Mouse (Mus musculus): ENCODE results near the gene Lmln. TPM values are rescaled to one million over a fixed set of nuclear protein-coding genes. Genes with fewer than 3 reads are reported as not detected.

Gene Lmln
- total and polyA plus RNA-seq, 3 experiments, result 1.5 to 3.2 (median 2.6) TPM

GRCm38 (mm10) chr16:33061400-33061799, 921 bp upstream of the Lmln start:
- Histone ChIP-seq H3K27me3 (replicated peaks) (no peaks in the 10 kb centered on the region), H3K36me3 (replicated peaks in 1 of 2; ENCODE audit: control insufficient read depth in 1 of 2, insufficient read depth in 1 of 2, low read length in 1 of 2) (peaks cover 28 to 41% of the 10 kb centered on the region in 2 experiments), H3K9me3 (replicated peaks; ENCODE audit: low read length) (no peaks in the 10 kb centered on the region), H3K9ac (ENCODE audit: insufficient read depth, low read depth) (0 out of 2 replicates have a peak overlapping the region, but pooled peaks have one; percentile 36), H3K27ac (ENCODE audit: insufficient read depth, low read depth) (peak overlapping the region; percentile 51; the same call in 1 of the 2 replicates), H3K4me3 (replicated peaks in 1 of 3; ENCODE audit: low read depth in 2 of 3, low read length in 2 of 3, poor library complexity in 1 of 3) (peak overlapping the region in 1 of 3 experiments; percentile 63), H3K4me1 (ENCODE audit: control insufficient read depth in 1 of 2, insufficient read depth in 2 of 2) (peaks cover 8 to 55% of the 10 kb centered on the region in 2 experiments), H3K79me2 (replicated peaks; ENCODE audit: control insufficient read depth, extremely low read depth, insufficient read depth, poor library complexity, severe bottlenecking) (peaks cover 33% of the 10 kb centered on the region), H3K4me2 (ENCODE audit: insufficient read depth, low read depth, poor library complexity, severe bottlenecking) (peak overlapping the region; percentile 57)
- TF ChIP-seq CHD1 (IDR thresholded peaks at IDR 0.05; ENCODE audit: low read depth, low read length), result peak; percentile 91
- no peak for TF ChIP-seq CTCF (conservative IDR thresholded peaks at IDR 0.05 in 1 of 2, IDR thresholded peaks at IDR 0.05 in 1 of 2; ENCODE audit: low read depth in 2 of 2, low read length in 2 of 2)
- TF ChIP-seq ZC3H11A (IDR thresholded peaks at IDR 0.05; ENCODE audit: low read depth, low read length), result no peak
- TF ChIP-seq ETS1 (conservative IDR thresholded peaks at IDR 0.05; ENCODE audit: low read depth, low read length), result 0 out of 2 replicates have a peak, but pooled peaks have one; percentile 22
- no peak for TF ChIP-seq CHD2 (IDR thresholded peaks at IDR 0.05; ENCODE audit: low read length)
- 0 out of 2 replicates have a peak, but pooled peaks have one; percentile 12 for TF ChIP-seq BHLHE40 (IDR thresholded peaks at IDR 0.05; ENCODE audit: low read depth, low read length)
- no peak for TF ChIP-seq GABPA (IDR thresholded peaks at IDR 0.05; ENCODE audit: insufficient replicate concordance, low read depth, low read length)
- TF ChIP-seq ZMIZ1 (IDR thresholded peaks at IDR 0.05; ENCODE audit: low read depth, low read length), result no peak
- TF ChIP-seq RAD21 (IDR thresholded peaks at IDR 0.05; ENCODE audit: low read depth, low read length), result no peak
- TF ChIP-seq KAT2A (IDR thresholded peaks at IDR 0.05; ENCODE audit: insufficient replicate concordance, low read length), result no peak
- peak; percentile 14; the same call in 1 of the 2 replicates for TF ChIP-seq HCFC1 (IDR thresholded peaks at IDR 0.05; ENCODE audit: low read depth, low read length)
- 0 out of 2 replicates have a peak, but pooled peaks have one; percentile 28 for TF ChIP-seq MAX (IDR thresholded peaks at IDR 0.05; ENCODE audit: low read length)
- no peak for TF ChIP-seq USF2 (conservative IDR thresholded peaks at IDR 0.05; ENCODE audit: low read depth, low read length)
- TF ChIP-seq ZNF384 (IDR thresholded peaks at IDR 0.05; ENCODE audit: low read depth, low read length), result peak; percentile 85
- TF ChIP-seq MYC (IDR thresholded peaks at IDR 0.05; ENCODE audit: low read depth, low read length), result peak; percentile 29; the same call in 1 of the 2 replicates
- no peak for TF ChIP-seq USF1 (IDR thresholded peaks at IDR 0.05; ENCODE audit: low read depth, low read length)
- TF ChIP-seq JUN (IDR thresholded peaks at IDR 0.05; ENCODE audit: insufficient read depth, low read depth, low read length), result no peak
- TF ChIP-seq SIN3A (IDR thresholded peaks at IDR 0.05; ENCODE audit: low read length), result peak; percentile 56; the same call in 1 of the 2 replicates
- peak; percentile 89; the same call in 1 of the 2 replicates for TF ChIP-seq RCOR1 (conservative IDR thresholded peaks at IDR 0.05; ENCODE audit: low read depth, low read length)
- no peak for TF ChIP-seq ZKSCAN1 (IDR thresholded peaks at IDR 0.05; ENCODE audit: borderline replicate concordance, low read depth, low read length)
- peak; percentile 10; the same call in 1 of the 2 replicates for TF ChIP-seq IRF4 (IDR thresholded peaks at IDR 0.05; ENCODE audit: low read depth, low read length)
- 0 out of 2 replicates have a peak, but pooled peaks have one; percentile 31 for TF ChIP-seq MAFK (IDR thresholded peaks at IDR 0.05; ENCODE audit: insufficient replicate concordance, low read length)
- no peak for TF ChIP-seq JUND (conservative IDR thresholded peaks at IDR 0.05; ENCODE audit: low read depth, low read length)
- TF ChIP-seq MAZ (IDR thresholded peaks at IDR 0.05; ENCODE audit: low read depth, low read length), result 0 out of 2 replicates have a peak, but pooled peaks have one; percentile 48
- TF ChIP-seq SMC3 (IDR thresholded peaks at IDR 0.05; ENCODE audit: low read depth, low read length), result no peak
- no peak; the same call in 1 of the 2 replicates for TF ChIP-seq NELFE (IDR thresholded peaks at IDR 0.05; ENCODE audit: low read depth, low read length)
- no peak for TF ChIP-seq NRF1 (IDR thresholded peaks at IDR 0.05; ENCODE audit: low read depth, low read length)
- dilution Hi-C loops (cut with MboI; ENCODE audit: extremely low pct_ligation_motif_present, extremely low pct_unique_long_range_greater_than_20kb, low sequenced_read_pairs), result no loop called here
- in situ Hi-C loops (cut with MboI; ENCODE audit: low pct_ligation_motif_present, low pct_unique_long_range_greater_than_20kb, low sequenced_read_pairs), result no loop called here
- no peak for DNase-seq (ENCODE audit: extremely low read depth)
